Mouse (Mus musculus): ENCODE measurements around the gene Tmc4. TPM values are rescaled to one million over a fixed set of nuclear protein-coding genes. Genes with fewer than 3 reads are reported as not detected.
A peak's percentile ranks its signal among the peaks of the same experiment; 100 is the strongest.

The Tmc4 gene
- polyA plus RNA-seq, 1 experiment from 2014 or later: 60.3 TPM

DNA sequence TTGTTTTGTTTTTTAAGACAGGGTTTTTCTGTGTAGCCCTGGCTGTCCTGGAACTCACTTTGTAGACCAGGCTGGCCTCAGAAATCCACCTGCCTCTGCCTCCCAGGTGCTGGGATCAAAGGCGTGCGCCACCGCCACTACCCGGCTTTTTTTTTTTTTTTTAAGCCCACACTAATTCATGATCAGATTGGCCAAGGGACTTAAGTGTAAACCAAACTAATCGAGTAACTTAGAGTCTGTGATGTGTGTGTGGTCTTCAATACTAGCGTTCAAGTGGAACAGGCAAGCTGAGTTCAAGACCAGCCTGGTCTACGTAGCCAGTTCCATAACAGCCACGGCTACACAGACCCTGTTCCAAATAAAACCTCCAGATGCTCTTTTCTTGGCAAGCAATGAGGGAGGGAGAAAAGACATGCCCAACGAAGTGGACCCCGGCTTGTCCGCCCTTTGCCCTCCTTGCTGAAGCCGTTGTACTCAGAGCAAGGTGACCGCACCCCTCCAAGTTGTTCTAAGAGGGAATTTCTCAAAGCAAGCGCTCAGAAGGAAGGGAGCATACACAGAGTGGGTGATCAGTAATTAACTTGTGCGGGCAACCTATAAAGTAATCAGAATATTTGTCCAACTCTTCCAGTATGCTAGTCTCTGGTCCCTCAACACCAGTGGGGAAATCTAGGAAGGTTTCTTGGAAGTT is 12.7 kb downstream of the Tmc4 start:
- Histone ChIP-seq H3K9me3 (ENCODE audit: low read length) (no peaks in the 10 kb centered on the region), H3K36me3 (ENCODE audit: insufficient read depth, low read length) (peaks cover 18% of the 10 kb centered on the region), H3K27ac (ENCODE audit: low read length) (peak overlapping the region; percentile 90), H3K9ac (replicated peaks; ENCODE audit: low read depth) (peak overlapping the region; percentile 70), H3K4me1 (ENCODE audit: insufficient read depth, low read depth, low read length) (peaks cover 8% of the 10 kb centered on the region), H3K27me3 (replicated peaks; ENCODE audit: insufficient read depth, low read length) (no peaks in the 10 kb centered on the region), H3K4me2 (replicated peaks; ENCODE audit: low read depth, low read length) (peak overlapping the region; percentile 68), H3K4me3 (ENCODE audit: low read depth, low read length) (peak overlapping the region; percentile 59)
- peak; percentile 41 for ATAC-seq
- 22% methylated on average over 15 of the region's 15 CpGs for WGBS
- TF ChIP-seq CTCF (IDR thresholded peaks at IDR 0.05): no peak
- peak; percentile 23; the same call in 1 of the 2 replicates for TF ChIP-seq EP300 (IDR thresholded peaks at IDR 0.05)
- peak; percentile 72 for DNase-seq (ENCODE audit: low spot score)

DNA sequence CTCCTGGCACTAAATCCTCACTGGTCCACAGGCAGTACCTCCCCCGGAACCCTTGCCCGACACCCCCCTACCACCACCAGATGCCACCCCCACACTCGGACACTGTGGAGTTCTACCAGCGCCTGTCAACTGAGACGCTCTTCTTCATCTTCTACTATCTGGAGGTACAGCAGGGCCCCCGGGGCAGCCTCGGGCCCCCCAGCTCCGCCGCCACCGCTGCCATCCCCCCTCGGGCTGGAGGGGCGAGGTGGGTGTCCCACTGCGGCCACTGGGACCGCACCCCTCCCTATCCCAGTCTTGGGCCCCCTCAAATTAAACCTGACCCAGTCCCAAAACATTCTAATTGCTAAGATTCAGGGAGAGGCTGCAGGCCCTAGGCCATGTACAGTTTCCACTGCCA is 18.8 kb downstream of the Tmc4 start:
- H3K9me3 ChIP-seq (ENCODE audit: low read length): no peaks in the 10 kb centered on the region
- DNase-seq (ENCODE audit: low spot score): no peak
- H3K27me3 ChIP-seq (replicated peaks; ENCODE audit: insufficient read depth, low read length): no peaks in the 10 kb centered on the region
- H3K4me2 ChIP-seq (replicated peaks; ENCODE audit: low read depth, low read length): no peak overlapping the region
- no peak overlapping the region for H3K9ac ChIP-seq (replicated peaks; ENCODE audit: low read depth)
- H3K4me3 ChIP-seq (ENCODE audit: low read depth, low read length): no peak overlapping the region
- WGBS: 91% methylated on average over 14 of the region's 14 CpGs
- H3K4me1 ChIP-seq (ENCODE audit: insufficient read depth, low read depth, low read length): no peaks in the 10 kb centered on the region
- no peak for ATAC-seq
- TF ChIP-seq CTCF (IDR thresholded peaks at IDR 0.05): no peak
- no peak for TF ChIP-seq EP300 (IDR thresholded peaks at IDR 0.05)
- H3K27ac ChIP-seq (ENCODE audit: low read length): no peak overlapping the region
- H3K36me3 ChIP-seq (ENCODE audit: insufficient read depth, low read length): peaks cover 63% of the 10 kb centered on the region

- no peak overlapping the region for H3K4me3 ChIP-seq (ENCODE audit: low read depth, low read length)
- ATAC-seq (no peak), DNase-seq (ENCODE audit: low spot score) (no peak)
- peaks cover 79% of the 10 kb centered on the region for H3K36me3 ChIP-seq (ENCODE audit: insufficient read depth, low read length)
- H3K4me1 ChIP-seq (ENCODE audit: insufficient read depth, low read depth, low read length): no peaks in the 10 kb centered on the region
- no peaks in the 10 kb centered on the region for H3K9me3 ChIP-seq (ENCODE audit: low read length)
- TF ChIP-seq EP300 (IDR thresholded peaks at IDR 0.05) (no peak), CTCF (IDR thresholded peaks at IDR 0.05) (no peak)
- H3K4me2 ChIP-seq (replicated peaks; ENCODE audit: low read depth, low read length): no peak overlapping the region
- 71% methylated on average over 4 of the region's 4 CpGs for WGBS
- no peak overlapping the region for H3K9ac ChIP-seq (replicated peaks; ENCODE audit: low read depth)
- no peak overlapping the region for H3K27ac ChIP-seq (ENCODE audit: low read length)
- no peaks in the 10 kb centered on the region for H3K27me3 ChIP-seq (replicated peaks; ENCODE audit: insufficient read depth, low read length)
These were observed 20.4 kb downstream of the Tmc4 start for GRCm38 (mm10) chr7:3656966-3657365.

- no peak for DNase-seq (ENCODE audit: low spot score)
- Histone ChIP-seq H3K27me3 (replicated peaks; ENCODE audit: insufficient read depth, low read length) (no peaks in the 10 kb centered on the region), H3K9me3 (ENCODE audit: low read length) (no peaks in the 10 kb centered on the region), H3K9ac (replicated peaks; ENCODE audit: low read depth) (peak overlapping the region; percentile 99), H3K4me1 (ENCODE audit: insufficient read depth, low read depth, low read length) (peaks cover 14% of the 10 kb centered on the region), H3K36me3 (ENCODE audit: insufficient read depth, low read length) (peaks cover 10% of the 10 kb centered on the region; the same call in 1 of the 2 replicates), H3K27ac (ENCODE audit: low read length) (no peak overlapping the region), H3K4me3 (ENCODE audit: low read depth, low read length) (peak overlapping the region; percentile 98; the same call in 1 of the 2 replicates), H3K4me2 (replicated peaks; ENCODE audit: low read depth, low read length) (peak overlapping the region; percentile 93)
- no peak for TF ChIP-seq EP300 (IDR thresholded peaks at IDR 0.05)
- TF ChIP-seq CTCF (IDR thresholded peaks at IDR 0.05): no peak
- WGBS: 58% methylated on average over 4 of the region's 4 CpGs
- ATAC-seq: no peak
These were observed 30.7 kb downstream of the Tmc4 start for GRCm38 (mm10) chr7:3646641-3647040.

GRCm38 (mm10) chr7:3646188-3646587 is 31.2 kb downstream of the Tmc4 start:
- Histone ChIP-seq H3K36me3 (ENCODE audit: insufficient read depth, low read length) (peaks cover 5% of the 10 kb centered on the region; the same call in 1 of the 2 replicates), H3K27ac (ENCODE audit: low read length) (peak overlapping the region; percentile 99; the same call in 1 of the 2 replicates), H3K9ac (replicated peaks; ENCODE audit: low read depth) (peak overlapping the region; percentile 99), H3K4me1 (ENCODE audit: insufficient read depth, low read depth, low read length) (peaks cover 14% of the 10 kb centered on the region), H3K27me3 (replicated peaks; ENCODE audit: insufficient read depth, low read length) (no peaks in the 10 kb centered on the region), H3K4me2 (replicated peaks; ENCODE audit: low read depth, low read length) (peak overlapping the region; percentile 93), H3K4me3 (ENCODE audit: low read depth, low read length) (peak overlapping the region; percentile 98), H3K9me3 (ENCODE audit: low read length) (no peaks in the 10 kb centered on the region)
- 7% methylated on average over 9 of the region's 9 CpGs for WGBS
- DNase-seq (ENCODE audit: low spot score): no peak
- TF ChIP-seq EP300 (IDR thresholded peaks at IDR 0.05) (no peak), CTCF (IDR thresholded peaks at IDR 0.05) (no peak)
- ATAC-seq: no peak

GRCm38 (mm10) chr7:3645488-3646025 is 31.8 kb downstream of the Tmc4 start:
- Histone ChIP-seq H3K27me3 (replicated peaks; ENCODE audit: insufficient read depth, low read length) (no peaks in the 10 kb centered on the region), H3K4me2 (replicated peaks; ENCODE audit: low read depth, low read length) (peak overlapping the region; percentile 93), H3K36me3 (ENCODE audit: insufficient read depth, low read length) (peaks cover 1% of the 10 kb centered on the region; the same call in 1 of the 2 replicates), H3K9me3 (ENCODE audit: low read length) (no peaks in the 10 kb centered on the region), H3K9ac (replicated peaks; ENCODE audit: low read depth) (peak overlapping the region; percentile 99), H3K27ac (ENCODE audit: low read length) (peak overlapping the region; percentile 99), H3K4me1 (ENCODE audit: insufficient read depth, low read depth, low read length) (peaks cover 14% of the 10 kb centered on the region), H3K4me3 (ENCODE audit: low read depth, low read length) (peak overlapping the region; percentile 98)
- under 1% methylated on average over 28 of the region's 58 CpGs for WGBS
- ATAC-seq (peak; percentile 16), DNase-seq (ENCODE audit: low spot score) (no peak)
- no peak for TF ChIP-seq CTCF (IDR thresholded peaks at IDR 0.05)
- TF ChIP-seq EP300 (IDR thresholded peaks at IDR 0.05): no peak

Data from lung, postnatal 0 days (tissue).